Mouse (Mus musculus) heart, adult 10 weeks (tissue): ENCODE results near the gene Gen1. TPM values are rescaled to one million over a fixed set of nuclear protein-coding genes. Genes with fewer than 3 reads are reported as not detected.

Source experiments
- polyA plus RNA-seq: library from polyadenylated mRNA; stranded (reverse); fragments of 350-450 nt; fragmentation: Illumina TruSeq; extraction: RNeasy Lipid Tissue Mini Kit (QIAGEN cat#74804); gene quantifications from one replicate; pipeline ENCODE4 v1.2.3, GENCODE M21; 2014; ENCODE audit warnings: low read depth, low replicate concordance

Gene Gen1
- polyA plus RNA-seq, result 0.37 TPM

GRCm38 (mm10) chr12:11265382-11266281 lies at the start of gene Gen1, which contains the start of gene Smc6:
Gene Gen1, minus strand, starts transcription at chr12:11265801.
Gene Smc6, plus strand, starts transcription at chr12:11265886.

GRCm38 (mm10) chr12:11208872-11209271 lies 56.7 kb downstream of the Gen1 start, which contains the start of gene Msgn1:
Gene Msgn1, minus strand, starts transcription at chr12:11208972.

Other genes with a start within 250 kb of the Gen1 start
- gene Kcns3, start 114.7 kb downstream of the Gen1 start, polyA plus RNA-seq, result 0.26 TPM
- gene Msgn1, start 56.8 kb downstream of the Gen1 start, polyA plus RNA-seq, result not detected
- gene Smc6, start 85 bp upstream of the Gen1 start, polyA plus RNA-seq, result 25.8 TPM
- gene Vsnl1, start 170.8 kb upstream of the Gen1 start, polyA plus RNA-seq, result 0.47 TPM
- gene Rad51ap2, start 190.3 kb upstream of the Gen1 start, polyA plus RNA-seq, result not detected